Mouse (Mus musculus) thymus, postnatal 10 days (tissue): ENCODE data around the gene Stam.
"Not testable (repeated sequence)": the region's sequence is repeated elsewhere in the genome, so short reads cannot be mapped to it uniquely, and the experiment has no call there.

Source experiments
- DNase-seq, 2 experiments: peaks; one replicate each; pipeline ENCODE4 v3.0.0; 2021; ENCODE audit warnings: low spot score in 2 of 2

The Stam gene

GRCm38 (mm10) chr2:14191601-14192000 lies 117.7 kb downstream of the Stam start:
- no peak for DNase-seq

GRCm38 (mm10) chr2:14192046-14192445 lies 118.1 kb downstream of the Stam start:
- DNase-seq: no peak

- not testable (repeated sequence) for DNase-seq
Observed at GRCm38 (mm10) chr2:14198325-14198903, 124.5 kb downstream of the Stam start.
